Comparison of ENCODE assay signal across 8 mouse cellular contexts in the genomic region with DNA sequence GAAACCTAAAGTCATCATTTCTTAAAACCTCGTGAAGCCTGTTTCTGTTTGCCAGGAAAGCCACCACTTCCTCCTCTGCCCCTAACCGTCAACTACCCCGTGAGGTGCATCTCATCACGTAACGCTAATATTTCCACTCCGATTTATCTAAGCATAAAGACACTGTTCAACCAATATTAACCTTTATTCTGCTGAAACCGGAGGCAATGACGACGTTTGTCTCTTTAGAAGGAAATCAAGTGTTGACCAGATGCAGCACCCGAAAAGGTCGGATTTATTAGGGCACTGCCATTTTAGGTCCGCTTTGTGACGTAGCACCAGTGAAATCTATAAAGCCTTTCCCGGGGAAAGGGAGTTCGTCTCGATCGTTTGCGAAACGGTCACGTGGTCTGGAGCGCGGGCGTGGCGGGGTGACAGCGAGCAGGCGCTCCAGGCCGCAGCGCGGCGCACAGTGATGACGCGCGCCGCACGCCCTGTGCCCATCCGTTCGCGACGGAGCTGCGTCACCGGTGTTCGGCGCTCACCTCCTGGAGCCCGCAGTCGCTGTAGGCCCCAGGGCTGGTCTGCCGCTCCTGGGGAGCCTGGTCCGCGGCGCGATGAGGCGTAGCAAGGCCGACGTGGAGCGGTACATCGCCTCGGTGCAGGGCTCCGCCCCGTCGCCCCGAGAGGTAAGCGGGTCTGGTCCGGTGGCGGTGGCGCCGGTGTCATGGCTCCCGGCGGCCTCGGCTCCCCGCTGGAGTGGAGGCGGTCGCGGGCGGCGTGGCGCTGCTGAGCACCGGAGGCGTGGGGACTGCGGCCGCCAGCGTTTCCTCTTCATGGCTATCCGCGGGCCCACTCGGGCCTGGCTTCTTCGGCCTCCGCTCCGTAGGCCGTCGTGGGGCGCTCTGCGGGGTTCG. TPM values are rescaled to one million over a fixed set of nuclear protein-coding genes. Genes with fewer than 3 reads are reported as not detected.
DNase-seq lines count a peak whose midpoint lies in the region; ATAC-seq lines count a peak whose summit lies in the region.

A gene (plus strand): TSS at position 537 of the 896 bp plus-strand sequence.

- no peaks in the 10 kb centered on the region for H3K9me3 ChIP-seq in forebrain, embryonic 14.5 days (replicated peaks; ENCODE audit: control insufficient read depth, low read length)
- H3K9me3 ChIP-seq in neural tube, embryonic 15.5 days (replicated peaks), result no peaks in the 10 kb centered on the region

- peak within 1 kb of the TSS; percentile 90 for H3K27ac ChIP-seq in forebrain, embryonic 14.5 days (ENCODE audit: low read depth, low read length)
- peak within 1 kb of the TSS; percentile 94 for H3K27ac ChIP-seq in neural tube, embryonic 15.5 days (replicated peaks)

- H3K9ac ChIP-seq in forebrain, embryonic 14.5 days (ENCODE audit: low read length), result peak within 1 kb of the TSS; percentile 96
- peak within 1 kb of the TSS; percentile 89 for H3K9ac ChIP-seq in neural tube, embryonic 15.5 days (replicated peaks)

- H3K36me3 ChIP-seq in forebrain, embryonic 14.5 days (ENCODE audit: control insufficient read depth, insufficient read depth, low read length), result no peaks in the 10 kb centered on the region
- H3K36me3 ChIP-seq in neural tube, embryonic 15.5 days, result no peaks in the 10 kb centered on the region

- H3K27me3 ChIP-seq in forebrain, embryonic 14.5 days (replicated peaks; ENCODE audit: control insufficient read depth, insufficient read depth, low read length), result no peaks in the 10 kb centered on the region
- H3K27me3 ChIP-seq in neural tube, embryonic 15.5 days (replicated peaks), result no peaks in the 10 kb centered on the region

- ATAC-seq in forebrain, embryonic 14.5 days, result peak; percentile 99
- ATAC-seq in neural tube, embryonic 15.5 days (ENCODE audit: low FRiP score), result peak; percentile 99

- peak within 1 kb of the TSS; percentile 69 for H3K4me2 ChIP-seq in forebrain, embryonic 14.5 days (ENCODE audit: low read length)
- peak within 1 kb of the TSS; percentile 68 for H3K4me2 ChIP-seq in neural tube, embryonic 15.5 days

- intact Hi-C loops in heart, postnatal 14 days (cut with DNase I), result loop anchor here (2.0 kb wide), 1 partner anchor 84 kb away; no protein-coding TSS in a partner anchor

- H3K4me1 ChIP-seq in forebrain, embryonic 14.5 days (ENCODE audit: control insufficient read depth, insufficient read depth, low read length), result peaks cover 6% of the 10 kb centered on the region
- H3K4me1 ChIP-seq in neural tube, embryonic 15.5 days, result peaks cover 11% of the 10 kb centered on the region

- DNase-seq in ES-CJ7 (ENCODE audit: low read depth, low spot score), result peak; percentile 98
- DNase-seq in cerebellum, adult 11 months, result peak; percentile 98
- peak; percentile 99 for DNase-seq in forebrain, embryonic 14.5 days (ENCODE audit: low spot score)
- peak; percentile 98 to 99 for DNase-seq in heart, postnatal 14 days
- DNase-seq in layer of hippocampus, adult 11-12 months (ENCODE audit: low spot score), result peak; percentile 99
- DNase-seq in lung, adult 18-20 months, result peak; percentile 98 to 99
- DNase-seq in testis, postnatal 14 days (ENCODE audit: low spot score), result peak; percentile 98

- H3K4me3 ChIP-seq in forebrain, embryonic 14.5 days (ENCODE audit: low read depth, low read length), result peak within 1 kb of the TSS; percentile 95
- peak within 1 kb of the TSS; percentile 85 for H3K4me3 ChIP-seq in neural tube, embryonic 15.5 days (replicated peaks)

- WGBS in forebrain, embryonic 14.5 days, result under 1% methylated on average over 81 of the region's 91 CpGs
- under 1% methylated on average over 91 of the region's 91 CpGs for whole genome bisulfite sequencing in neural tube, embryonic 15.5 days

RNA-seq across cellular contexts. Expression of the gene that starts here (rescaled TPM):
- 24.2 and 33.4 TPM in 2 replicates for polyA plus RNA-seq in forebrain, embryonic 14.5 days (2014; fragmentation: Nextera tagmentation; extraction: Ambion mirVana)
- total RNA-seq in heart, postnatal 14 days (2021), result 10 to 100 TPM; 52.6 to 54.4 TPM
- 13.2 and 16.6 TPM in 2 replicates for polyA plus RNA-seq in neural tube, embryonic 15.5 days (2015; fragmentation: Nextera tagmentation; extraction: Ambion mirVana)

Comparison
In these comparisons a context has a peak if more than half of its experiments do, and no peak if none do; other contexts are left out.
1. Peak in every context shown above with its lines: DNase-seq, ATAC-seq, H3K4me3 ChIP-seq and H3K27ac ChIP-seq.